Mouse (Mus musculus) thymus, postnatal 0 days (tissue): Measurements from ENCODE around the gene Akirin1. TPM values are rescaled to one million over a fixed set of nuclear protein-coding genes. Genes with fewer than 3 reads are reported as not detected.

Experiments used
- DNase-seq: peaks from one replicate; pipeline ENCODE4 v3.0.0-alpha.2; 2015; ENCODE audit warnings: low spot score
- polyA plus RNA-seq: library from polyadenylated mRNA; unstranded; fragments of >200 nt; fragmentation: Nextera tagmentation; extraction: Ambion mirVana; gene quantifications from 2 replicates; pipeline ENCODE4 v1.2.1, GENCODE M21; 2015

Akirin1 gene
- polyA plus RNA-seq = 95.5 and 113 TPM in 2 replicates

GRCm38 (mm10) chr4:123750152-123750651 is at the start of gene Akirin1:
Gene Akirin1, minus strand, starts transcription at chr4:123750345.
- DNase-seq = peak; percentile 98

GRCm38 (mm10) chr4:123797856-123798255 is 47.7 kb upstream of the Akirin1 start:
- no peak for DNase-seq

GRCm38 (mm10) chr4:123797403-123797802 is 47.3 kb upstream of the Akirin1 start:
- DNase-seq = no peak

GRCm38 (mm10) chr4:123795057-123795456 is 44.9 kb upstream of the Akirin1 start:
- no peak for DNase-seq

- DNase-seq = no peak
Observed at GRCm38 (mm10) chr4:123793136-123793535, 43.0 kb upstream of the Akirin1 start.

- DNase-seq = no peak
Observed at GRCm38 (mm10) chr4:123792666-123793065, 42.5 kb upstream of the Akirin1 start.

- no peak for DNase-seq
Observed at GRCm38 (mm10) chr4:123787191-123787985, 37.2 kb upstream of the Akirin1 start, which contains the start of gene Rhbdl2. Gene Rhbdl2, plus strand, starts transcription at chr4:123787874.

GRCm38 (mm10) chr4:123768234-123768633 is 18.1 kb upstream of the Akirin1 start:
- DNase-seq = no peak

GRCm38 (mm10) chr4:123767807-123768206 is 17.7 kb upstream of the Akirin1 start:
- DNase-seq = no peak

GRCm38 (mm10) chr4:123765071-123765470 is 14.9 kb upstream of the Akirin1 start:
- no peak for DNase-seq

- peak; percentile 7 for DNase-seq
Observed at GRCm38 (mm10) chr4:123758306-123758705, 8.2 kb upstream of the Akirin1 start.

- DNase-seq = no peak
Observed at GRCm38 (mm10) chr4:123750707-123751312, 665 bp upstream of the Akirin1 start.

- no peak for DNase-seq
Observed at GRCm38 (mm10) chr4:123749484-123750130, 538 bp downstream of the Akirin1 start.

- peak; percentile 33 for DNase-seq
Observed at GRCm38 (mm10) chr4:123748726-123749415, 1.3 kb downstream of the Akirin1 start.

GRCm38 (mm10) chr4:123745221-123745775 is 4.8 kb downstream of the Akirin1 start:
- no peak for DNase-seq

GRCm38 (mm10) chr4:123742891-123743290 is 7.3 kb downstream of the Akirin1 start:
- peak; percentile 53 for DNase-seq

- DNase-seq = no peak
Observed at GRCm38 (mm10) chr4:123738708-123739107, 11.4 kb downstream of the Akirin1 start.

- no peak for DNase-seq
Observed at GRCm38 (mm10) chr4:123733532-123733931, 16.6 kb downstream of the Akirin1 start.

- no peak for DNase-seq
Observed at GRCm38 (mm10) chr4:123732921-123733320, 17.2 kb downstream of the Akirin1 start.

- no peak for DNase-seq
Observed at GRCm38 (mm10) chr4:123732163-123732910, 17.8 kb downstream of the Akirin1 start.
